7 mouse cellular contexts compared by ENCODE assay signal in the genomic region with DNA sequence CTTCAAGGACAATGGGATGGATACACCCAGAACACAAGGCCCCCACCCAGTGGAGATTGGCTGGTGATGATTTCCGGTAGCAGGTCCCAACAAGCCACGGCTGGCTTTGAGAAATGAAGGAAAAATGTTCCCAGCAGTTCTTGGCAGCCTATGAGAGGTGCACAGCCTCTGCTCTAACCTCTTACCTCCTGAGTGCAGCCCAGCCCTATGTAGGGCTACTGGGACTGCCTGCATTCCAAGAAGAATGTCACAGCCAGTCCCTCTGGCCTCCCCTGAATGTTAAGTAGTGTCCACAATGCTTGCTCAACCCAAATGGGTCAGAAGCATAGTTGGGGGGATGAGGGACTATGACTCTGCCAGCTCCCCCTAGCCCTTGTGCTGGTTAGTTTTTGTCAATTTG.
"Had no signal": no experiment of that assay in that cellular context is flagged by ENCODE, and none has a peak within 500 bp of the region (broad histone marks: within the 10 kb centered on the region; RNA-seq: fewer than 3 reads in every experiment).

No protein-coding gene starts in this region.

- DNase-seq: kidney, adult 2 months; kidney, postnatal 14 days; left cerebral cortex, postnatal 4 days; lung, postnatal 4 days; midbrain, embryonic 14.5 days; right cerebral cortex, adult 18-20 months; spleen, adult 18-20 months had no signal
